Mouse (Mus musculus) myocyte (in vitro differentiated cells): ENCODE results near the gene Hoxd9.

Experiments
- CEBPB ChIP-seq: IDR thresholded peaks from 2 replicates; pipeline ENCODE4 v1.6.1; 2011; ENCODE audit warnings: mild to moderate bottlenecking, moderate library complexity; ENCODE audit not compliant: poor library complexity, insufficient read depth, severe bottlenecking
- E2F4 ChIP-seq: IDR thresholded peaks from one replicate; pipeline ENCODE4 v1.6.1; 2011; ENCODE audit warnings: mild to moderate bottlenecking, control low read depth, moderate library complexity; ENCODE audit not compliant: insufficient read depth
- MAX ChIP-seq: IDR thresholded peaks from one replicate; pipeline ENCODE4 v1.6.1; 2011; ENCODE audit warnings: low read depth, mild to moderate bottlenecking, control low read depth
- MYOD1 ChIP-seq, 3 experiments: IDR thresholded peaks; one replicate each; pipeline ENCODE4 v1.6.1; 2011; ENCODE audit warnings: control low read depth in 2 of 3, low read depth in 2 of 3, mild to moderate bottlenecking in 2 of 3, moderate library complexity in 1 of 3; ENCODE audit not compliant: insufficient read length in 2 of 3, control insufficient read depth in 1 of 3
- MYOG ChIP-seq, 3 experiments: IDR thresholded peaks; one replicate each; pipeline ENCODE4 v1.6.1; 2011; ENCODE audit warnings: control low read depth in 2 of 3, low read depth in 2 of 3, mild to moderate bottlenecking in 2 of 3; ENCODE audit not compliant: insufficient read length in 2 of 3, control insufficient read depth in 1 of 3, insufficient read depth in 1 of 3
- POLR2A ChIP-seq: IDR thresholded peaks from one replicate; pipeline ENCODE4 v1.6.1; 2011; ENCODE audit warnings: low read depth, mild to moderate bottlenecking, control low read depth, moderate library complexity; ENCODE audit not compliant: insufficient read length
- POLR2AphosphoS2 ChIP-seq: IDR thresholded peaks from one replicate; pipeline ENCODE4 v1.6.1; 2011; ENCODE audit warnings: low read depth, control low read depth; ENCODE audit not compliant: insufficient read length
- SRF ChIP-seq: IDR thresholded peaks from one replicate; pipeline ENCODE4 v1.6.1; 2011; ENCODE audit warnings: low read depth; ENCODE audit not compliant: control insufficient read depth, insufficient read length
- TCF12 ChIP-seq: IDR thresholded peaks from one replicate; pipeline ENCODE4 v1.6.1; 2011; ENCODE audit warnings: mild to moderate bottlenecking, control low read depth; ENCODE audit not compliant: poor library complexity, insufficient read depth, severe bottlenecking
- TCF3 ChIP-seq: IDR thresholded peaks from one replicate; pipeline ENCODE4 v1.6.1; 2011; ENCODE audit warnings: low read depth, control low read depth; ENCODE audit not compliant: insufficient read length
- USF1 ChIP-seq: IDR thresholded peaks from one replicate; pipeline ENCODE4 v1.6.1; 2011; ENCODE audit warnings: low read depth, mild to moderate bottlenecking, control low read depth, moderate library complexity

DNA sequence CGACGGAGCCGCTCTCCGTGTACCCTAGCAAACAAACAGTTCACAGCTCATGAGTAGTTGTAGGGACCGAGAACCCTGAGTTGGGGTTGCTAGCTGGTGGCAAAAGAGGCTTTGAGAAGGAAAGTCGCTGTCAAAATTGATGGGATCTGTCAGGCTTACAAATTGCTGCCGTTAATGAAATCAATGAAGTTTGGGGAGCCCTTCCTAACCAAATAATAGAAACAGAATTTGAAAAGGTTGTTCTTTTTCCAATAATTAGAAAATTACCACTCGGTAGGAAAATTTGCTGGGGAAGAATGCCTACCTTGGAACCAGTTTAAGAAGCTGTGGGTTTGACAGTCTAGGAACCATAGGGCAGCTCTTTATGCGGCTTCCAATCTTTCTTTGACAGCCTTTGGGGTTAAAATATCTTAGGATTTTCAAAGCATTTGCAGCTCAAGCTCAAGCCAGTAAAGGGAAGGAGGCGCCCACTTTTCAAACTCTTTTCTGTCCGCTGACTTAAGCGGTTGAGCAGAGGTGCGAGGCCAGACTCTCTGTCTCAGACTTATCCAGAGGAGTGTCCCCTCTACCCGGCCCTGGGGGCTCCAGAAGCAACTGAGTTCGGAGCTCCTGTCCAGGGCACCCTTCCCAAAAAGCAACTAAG lies 39.4 kb upstream of the Hoxd9 start:
- TF ChIP-seq TCF12 (no peak), POLR2A (no peak), USF1 (no peak), MAX (no peak), POLR2AphosphoS2 (no peak), E2F4 (no peak), CEBPB (no peak), SRF (no peak), MYOG (IDR thresholded peaks at IDR 0.05; ENCODE audit: control insufficient read depth in 1 of 3, insufficient read depth in 1 of 3, insufficient read length in 2 of 3, low read depth in 2 of 3) (no peak), MYOD1 (IDR thresholded peaks at IDR 0.05; ENCODE audit: control insufficient read depth in 1 of 3, insufficient read length in 2 of 3, low read depth in 2 of 3) (no peak), TCF3 (no peak)
